Mouse (Mus musculus) forebrain, embryonic 10.5 days (tissue): ENCODE measurements around the gene Abhd12. TPM values are rescaled to one million over a fixed set of nuclear protein-coding genes. Genes with fewer than 3 reads are reported as not detected.
"Not testable (repeated sequence)": the region's sequence is repeated elsewhere in the genome, so short reads cannot be mapped to it uniquely, and the experiment has no call there.

Source experiments
- DNase-seq: peaks from one replicate; pipeline ENCODE4 v3.0.0-alpha.2; 2017; ENCODE audit warnings: low spot score; ENCODE audit errors: extremely low spot score
- H3K27ac ChIP-seq: fragments of 300-500 bp; sonication (generic); 2 replicates; pipeline ENCODE4 v1.5.1; 2016; ENCODE audit warnings: mild to moderate bottlenecking
- H3K27me3 ChIP-seq: fragments of 300-500 bp; sonication (generic); 2 replicates; pipeline ENCODE4 v1.6.1; 2016; ENCODE audit warnings: mild to moderate bottlenecking; ENCODE audit not compliant: poor library complexity, severe bottlenecking
- H3K36me3 ChIP-seq: fragments of 300-500 bp; sonication (generic); replicated peaks from 2 replicates; pipeline ENCODE4 v1.6.1; 2016; ENCODE audit warnings: mild to moderate bottlenecking, moderate library complexity
- H3K4me1 ChIP-seq: fragments of 300-500 bp; sonication (generic); 2 replicates; pipeline ENCODE4 v1.6.1; 2016
- H3K4me3 ChIP-seq: fragments of 300-500 bp; sonication (generic); 2 replicates; pipeline ENCODE4 v1.5.1; 2016; ENCODE audit warnings: mild to moderate bottlenecking, moderate library complexity
- H3K9me3 ChIP-seq: fragments of 300-500 bp; sonication (generic); 2 replicates; pipeline ENCODE4 v1.6.1; 2016; ENCODE audit warnings: mild to moderate bottlenecking, moderate library complexity
- WGBS: fragments of 180-500 bp; shearing (Covaris S2); methylation state at CpG from one replicate; pipeline ENCODE4 v1.1.7; 2016; 5-methylcytosine and 5-hydroxymethylcytosine counted together
- polyA plus RNA-seq: library from polyadenylated mRNA; unstranded; fragments of >200 nt; fragmentation: Nextera tagmentation; extraction: Ambion mirVana; gene quantifications from 2 replicates; pipeline ENCODE4 v1.2.1, GENCODE M21; 2016

The Abhd12 gene
- polyA plus RNA-seq, 1 experiment from 2014 or later, result 48.4 TPM

GRCm38 (mm10) chr2:150923505-150923904 is 19.0 kb upstream of the Abhd12 start:
- Histone ChIP-seq H3K27me3 (no peaks in the 10 kb centered on the region), H3K4me1 (no peaks in the 10 kb centered on the region), H3K36me3 (peaks cover 81% of the 10 kb centered on the region), H3K4me3 (no peak overlapping the region), H3K9me3 (no peaks in the 10 kb centered on the region), H3K27ac (no peak overlapping the region)
- 92% methylated on average over 7 of the region's 7 CpGs for WGBS
- DNase-seq, result no peak

GRCm38 (mm10) chr2:150923026-150923425 is 18.5 kb upstream of the Abhd12 start:
- WGBS, result 94% methylated on average over 3 of the region's 3 CpGs
- H3K4me3 ChIP-seq, result no peak overlapping the region
- H3K4me1 ChIP-seq, result no peaks in the 10 kb centered on the region
- no peaks in the 10 kb centered on the region for H3K27me3 ChIP-seq
- no peak overlapping the region for H3K27ac ChIP-seq
- no peak for DNase-seq
- no peaks in the 10 kb centered on the region for H3K9me3 ChIP-seq
- H3K36me3 ChIP-seq, result peaks cover 81% of the 10 kb centered on the region

DNA sequence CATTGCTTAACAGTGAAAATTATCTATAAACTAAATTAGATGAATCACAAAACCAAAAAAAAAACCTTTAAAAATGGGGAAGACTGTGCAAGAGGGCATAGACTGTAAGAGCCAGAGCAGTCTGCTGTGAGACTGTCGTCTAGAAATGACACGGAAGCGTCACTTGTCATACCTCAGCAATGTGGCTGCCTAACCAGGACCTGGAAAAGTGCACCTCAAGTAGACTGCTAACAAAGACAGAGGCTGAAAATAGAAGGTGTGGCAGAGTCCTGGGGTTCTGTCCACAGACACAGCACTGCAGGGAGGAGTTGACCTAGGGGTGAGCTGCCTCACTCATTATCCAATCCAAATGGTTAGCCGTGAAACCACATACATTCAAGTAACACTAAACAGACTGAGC is 17.6 kb upstream of the Abhd12 start:
- Histone ChIP-seq H3K36me3 (peaks cover 81% of the 10 kb centered on the region), H3K4me3 (no peak overlapping the region), H3K27ac (no peak overlapping the region), H3K9me3 (no peaks in the 10 kb centered on the region), H3K27me3 (no peaks in the 10 kb centered on the region), H3K4me1 (no peaks in the 10 kb centered on the region)
- 93% methylated on average over 4 of the region's 4 CpGs for WGBS
- no peak for DNase-seq

GRCm38 (mm10) chr2:150921697-150922096 is 17.2 kb upstream of the Abhd12 start:
- Histone ChIP-seq H3K9me3 (no peaks in the 10 kb centered on the region), H3K4me1 (no peaks in the 10 kb centered on the region), H3K27me3 (no peaks in the 10 kb centered on the region), H3K4me3 (no peak overlapping the region), H3K36me3 (peaks cover 81% of the 10 kb centered on the region), H3K27ac (no peak overlapping the region)
- DNase-seq, result no peak
- 93% methylated on average over 6 of the region's 6 CpGs for WGBS

GRCm38 (mm10) chr2:150920543-150920942 is 16.0 kb upstream of the Abhd12 start:
- H3K4me3 ChIP-seq, result no peak overlapping the region
- no peaks in the 10 kb centered on the region for H3K9me3 ChIP-seq
- H3K27me3 ChIP-seq, result no peaks in the 10 kb centered on the region
- peaks cover 79% of the 10 kb centered on the region for H3K36me3 ChIP-seq
- H3K4me1 ChIP-seq, result no peaks in the 10 kb centered on the region
- WGBS, result 94% methylated on average over 3 of the region's 3 CpGs
- DNase-seq, result no peak
- no peak overlapping the region for H3K27ac ChIP-seq

GRCm38 (mm10) chr2:150918720-150919119 is 14.2 kb upstream of the Abhd12 start:
- peaks cover 77% of the 10 kb centered on the region for H3K36me3 ChIP-seq
- H3K27me3 ChIP-seq, result no peaks in the 10 kb centered on the region
- no peak overlapping the region for H3K4me3 ChIP-seq
- no peak overlapping the region for H3K27ac ChIP-seq
- H3K4me1 ChIP-seq, result no peaks in the 10 kb centered on the region
- 98% methylated on average over 3 of the region's 3 CpGs for WGBS
- no peaks in the 10 kb centered on the region for H3K9me3 ChIP-seq
- no peak for DNase-seq

GRCm38 (mm10) chr2:150915786-150916185 is 11.2 kb upstream of the Abhd12 start:
- Histone ChIP-seq H3K27ac (no peak overlapping the region), H3K27me3 (no peaks in the 10 kb centered on the region), H3K4me3 (no peak overlapping the region), H3K4me1 (no peaks in the 10 kb centered on the region), H3K9me3 (no peaks in the 10 kb centered on the region), H3K36me3 (peaks cover 66% of the 10 kb centered on the region)
- WGBS, result 97% methylated on average over 5 of the region's 5 CpGs
- DNase-seq, result no peak

DNA sequence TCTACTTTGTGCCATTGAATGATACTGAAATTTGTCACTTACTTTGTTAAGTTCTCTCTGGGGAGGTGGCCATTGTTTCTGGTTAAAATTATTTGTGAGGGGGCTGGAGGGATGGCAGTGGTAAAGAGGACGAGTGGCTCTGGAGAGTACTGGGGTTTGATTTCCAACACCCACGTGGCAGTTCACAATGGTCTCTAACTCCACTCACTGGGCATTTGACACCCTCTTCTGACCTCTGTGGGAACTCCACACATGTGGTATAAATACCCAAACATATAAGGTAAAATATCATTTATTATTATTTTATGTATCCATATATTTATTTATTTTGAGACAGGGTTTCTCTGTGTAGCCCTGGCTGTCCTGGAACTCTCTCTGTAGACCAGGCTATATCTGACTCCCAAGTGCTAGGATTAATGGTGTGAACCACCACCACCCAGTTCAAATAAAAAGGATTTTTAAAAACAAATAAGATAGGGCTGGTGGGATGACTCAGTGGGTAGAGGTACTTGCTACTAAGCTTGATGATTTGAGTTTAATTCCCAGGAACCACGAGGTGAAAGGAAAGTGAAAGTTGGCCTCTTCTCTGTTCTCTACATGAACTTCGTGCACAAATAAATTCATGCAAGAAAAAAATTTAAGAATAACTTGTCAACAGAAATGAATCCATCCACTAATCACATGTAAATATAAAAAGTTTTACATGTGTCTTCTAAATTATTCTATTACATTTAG is 10.4 kb upstream of the Abhd12 start:
- H3K27me3 ChIP-seq, result no peaks in the 10 kb centered on the region
- DNase-seq, result no peak
- peaks cover 58% of the 10 kb centered on the region for H3K36me3 ChIP-seq
- no peak overlapping the region for H3K27ac ChIP-seq
- H3K4me3 ChIP-seq, result no peak overlapping the region
- no peaks in the 10 kb centered on the region for H3K9me3 ChIP-seq
- WGBS, result 86% methylated on average over 4 of the region's 4 CpGs
- H3K4me1 ChIP-seq, result peaks cover 7% of the 10 kb centered on the region

GRCm38 (mm10) chr2:150910295-150910881 is 5.8 kb upstream of the Abhd12 start:
- Histone ChIP-seq H3K4me3 (peak overlapping the region; percentile 67), H3K9me3 (no peaks in the 10 kb centered on the region), H3K4me1 (peaks cover 7% of the 10 kb centered on the region), H3K27ac (peak overlapping the region; percentile 97), H3K27me3 (no peaks in the 10 kb centered on the region), H3K36me3 (peaks cover 20% of the 10 kb centered on the region)
- WGBS, result 49% methylated on average over 10 of the region's 10 CpGs
- DNase-seq, result peak; percentile 15

GRCm38 (mm10) chr2:150909429-150910039 is 5.0 kb upstream of the Abhd12 start:
- Histone ChIP-seq H3K27me3 (no peaks in the 10 kb centered on the region), H3K27ac (peak overlapping the region; percentile 97), H3K4me1 (peaks cover 7% of the 10 kb centered on the region), H3K9me3 (no peaks in the 10 kb centered on the region), H3K36me3 (peaks cover 13% of the 10 kb centered on the region), H3K4me3 (peak overlapping the region; percentile 67)
- under 1% methylated on average over 35 of the region's 35 CpGs for WGBS
- peak; percentile 93 for DNase-seq

DNA sequence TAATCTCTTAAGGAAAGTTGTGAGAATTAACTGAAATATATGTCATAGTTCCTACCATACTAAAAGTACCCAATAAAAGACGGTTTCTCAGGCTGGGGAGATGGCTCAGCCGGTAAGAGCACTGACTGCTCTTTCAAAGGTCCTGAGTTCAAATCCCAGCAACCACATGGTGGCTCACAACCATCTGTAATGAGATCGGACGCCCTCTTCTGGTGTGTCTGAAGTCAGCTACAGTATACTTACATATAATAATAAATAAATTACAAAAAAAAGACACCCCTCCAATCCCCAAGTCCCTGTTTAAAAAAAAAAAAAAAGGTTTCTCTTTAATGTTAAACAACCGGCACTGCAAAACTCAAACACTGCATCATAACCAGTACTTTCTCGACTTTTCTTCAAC is 4.3 kb upstream of the Abhd12 start:
- H3K27me3 ChIP-seq, H3K9me3 ChIP-seq, DNase-seq, H3K4me1 ChIP-seq, H3K36me3 ChIP-seq: not testable (repeated sequence)
- peak overlapping the region; percentile 67 for H3K4me3 ChIP-seq
- WGBS, result 46% methylated on average over 6 of the region's 6 CpGs
- peak overlapping the region; percentile 97 for H3K27ac ChIP-seq

- WGBS, result 41% methylated on average over 9 of the region's 9 CpGs
- no peaks in the 10 kb centered on the region for H3K27me3 ChIP-seq
- H3K4me3 ChIP-seq, result peak within 1 kb of the TSS; percentile 90
- no peaks in the 10 kb centered on the region for H3K9me3 ChIP-seq
- peak within 1 kb of the TSS; percentile 92 for H3K27ac ChIP-seq
- H3K4me1 ChIP-seq, result peaks cover 22% of the 10 kb centered on the region
- no peak for DNase-seq
- peaks cover 6% of the 10 kb centered on the region for H3K36me3 ChIP-seq
Measured at GRCm38 (mm10) chr2:150904936-150905450, 452 bp upstream of the Abhd12 start, which contains the start of gene Gins1. TSS of gene Gins1 (plus strand) at chr2:150905400.

GRCm38 (mm10) chr2:150902347-150902746 is 2.2 kb downstream of the Abhd12 start:
- DNase-seq, result no peak
- peaks cover 7% of the 10 kb centered on the region for H3K36me3 ChIP-seq
- no peak overlapping the region for H3K4me3 ChIP-seq
- 87% methylated on average over 8 of the region's 8 CpGs for WGBS
- H3K27ac ChIP-seq, result no peak overlapping the region
- H3K9me3 ChIP-seq, result no peaks in the 10 kb centered on the region
- H3K4me1 ChIP-seq, result peaks cover 22% of the 10 kb centered on the region
- no peaks in the 10 kb centered on the region for H3K27me3 ChIP-seq
